Mouse (Mus musculus) layer of hippocampus, adult 9-11 months (tissue): Measurements from ENCODE around the gene Dqx1.
A peak's percentile ranks its signal among the peaks of the same experiment; 100 is the strongest.

Experiments
- DNase-seq: peaks from one replicate; pipeline ENCODE4 v3.0.0; 2022

The Dqx1 gene

DNA sequence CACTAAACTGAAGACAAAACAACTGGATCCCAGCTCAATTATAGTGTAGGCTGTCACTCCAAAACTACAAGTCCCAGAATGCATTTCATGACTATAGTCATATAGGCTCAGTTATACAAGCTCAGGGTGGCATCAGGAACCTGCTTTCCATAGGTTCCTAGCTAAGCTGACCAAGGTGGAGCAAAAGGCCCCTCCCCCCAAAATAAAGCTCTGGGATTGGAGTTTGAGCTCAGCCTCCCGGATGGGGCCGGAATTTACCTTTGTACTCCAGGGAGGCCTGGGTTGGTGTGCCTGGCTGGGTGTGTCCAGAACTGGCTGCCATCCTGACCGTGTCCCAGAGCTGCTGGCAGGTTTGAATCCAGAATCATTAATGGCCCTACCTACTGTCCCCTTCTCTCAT, at the start of gene Dqx1:
Dqx1 (plus strand) TSS at position 55 of the 400 bp plus-strand sequence.
- DNase-seq = peak; percentile 52

DNA sequence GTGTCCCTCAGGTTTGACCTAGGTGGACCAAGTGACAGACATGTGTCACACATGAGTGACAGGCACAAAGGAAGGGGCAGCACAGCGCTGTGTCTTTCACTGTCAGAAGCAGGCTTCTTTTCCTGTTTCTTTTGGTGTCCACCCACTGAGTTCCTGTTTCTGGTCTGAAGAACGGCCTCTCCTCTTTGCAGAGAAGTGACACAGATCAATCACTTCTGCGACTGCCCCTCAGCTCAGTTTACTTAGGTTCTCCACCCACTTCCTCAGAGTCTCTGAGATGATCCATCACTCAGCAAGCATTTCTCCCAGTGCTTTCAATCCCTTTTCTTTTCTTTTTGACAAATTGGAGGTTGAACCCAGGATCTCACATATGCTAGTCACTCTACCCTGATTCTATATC, 49.0 kb upstream of the Dqx1 start:
- DNase-seq = peak; percentile 21

DNA sequence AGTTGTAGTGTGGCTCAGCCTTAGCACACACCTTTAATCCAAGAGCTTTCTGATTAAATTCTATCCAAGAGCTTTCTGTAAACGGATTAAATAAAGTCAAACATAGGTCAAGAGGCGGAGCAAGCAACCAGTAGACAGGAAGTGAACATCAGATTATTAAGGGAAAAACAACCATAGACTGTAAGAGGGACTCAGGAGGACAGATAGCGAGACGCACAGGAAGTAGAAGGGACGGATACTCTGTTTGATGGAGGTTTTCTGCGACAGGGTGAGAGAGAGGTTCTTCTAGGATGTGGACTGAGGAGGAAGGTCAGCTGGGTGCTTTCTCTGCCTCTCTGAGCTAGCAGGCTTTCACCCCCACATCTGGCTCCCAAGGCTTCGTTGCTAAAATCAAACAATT, 47.6 kb upstream of the Dqx1 start:
- no peak for DNase-seq

DNA sequence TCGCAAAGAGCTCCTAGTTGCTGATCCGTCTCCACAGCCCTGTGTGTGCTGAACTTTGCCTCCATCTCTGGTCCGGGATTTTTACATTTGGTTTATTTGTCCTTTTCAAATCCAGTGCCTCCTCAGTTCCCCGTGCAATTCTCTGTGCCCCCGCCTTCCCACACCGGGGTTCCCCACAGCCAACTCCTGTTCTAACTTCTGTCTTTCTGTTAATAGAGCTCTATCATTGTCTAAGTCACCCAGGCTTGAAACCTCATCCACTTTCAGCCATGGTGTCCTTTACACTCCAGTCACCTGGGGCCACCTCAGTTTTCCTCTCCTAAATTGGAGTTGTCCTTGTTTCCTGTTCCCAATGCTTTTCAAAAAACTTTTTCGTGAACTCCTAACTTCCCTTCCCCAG, 46.4 kb upstream of the Dqx1 start:
- no peak for DNase-seq

DNA sequence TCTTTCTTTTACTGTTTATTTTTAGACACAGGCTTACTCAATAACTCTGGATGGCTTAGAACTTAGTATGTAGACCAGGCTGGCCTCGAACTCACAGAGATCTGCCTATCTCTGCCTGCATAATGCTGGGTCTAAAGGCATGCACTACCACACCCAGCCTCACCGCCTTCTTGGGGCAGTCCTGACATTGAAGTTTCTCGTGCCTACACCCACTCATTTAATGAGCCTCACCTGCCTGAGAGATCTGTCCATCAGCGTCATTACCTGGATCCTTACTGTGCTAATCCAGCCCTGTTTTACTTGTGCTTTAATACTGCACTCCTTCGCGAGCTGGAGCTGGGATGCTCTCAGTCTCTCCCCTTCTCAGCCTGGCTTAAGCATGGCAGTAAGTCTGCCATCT, 45.9 kb upstream of the Dqx1 start:
- DNase-seq = no peak

DNA sequence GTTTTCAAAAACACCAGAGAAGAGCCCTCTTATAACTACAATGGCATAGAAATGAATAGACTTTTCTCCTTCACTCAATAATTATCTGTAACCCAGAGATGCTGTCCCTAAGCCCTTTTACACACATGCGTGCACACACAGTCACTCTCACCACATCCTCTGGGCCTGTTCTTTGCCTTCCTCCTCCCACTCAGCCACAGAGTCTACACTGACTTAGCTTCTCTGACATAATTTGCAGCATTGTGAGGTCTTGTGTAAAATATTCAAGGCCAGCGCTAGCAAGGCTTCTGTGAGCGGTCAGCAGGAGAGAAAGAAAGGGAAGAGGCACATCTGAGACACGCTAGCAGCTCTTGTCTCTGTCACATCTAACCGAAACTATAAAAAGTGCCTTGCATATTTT, 44.2 kb upstream of the Dqx1 start:
- no peak for DNase-seq

DNA sequence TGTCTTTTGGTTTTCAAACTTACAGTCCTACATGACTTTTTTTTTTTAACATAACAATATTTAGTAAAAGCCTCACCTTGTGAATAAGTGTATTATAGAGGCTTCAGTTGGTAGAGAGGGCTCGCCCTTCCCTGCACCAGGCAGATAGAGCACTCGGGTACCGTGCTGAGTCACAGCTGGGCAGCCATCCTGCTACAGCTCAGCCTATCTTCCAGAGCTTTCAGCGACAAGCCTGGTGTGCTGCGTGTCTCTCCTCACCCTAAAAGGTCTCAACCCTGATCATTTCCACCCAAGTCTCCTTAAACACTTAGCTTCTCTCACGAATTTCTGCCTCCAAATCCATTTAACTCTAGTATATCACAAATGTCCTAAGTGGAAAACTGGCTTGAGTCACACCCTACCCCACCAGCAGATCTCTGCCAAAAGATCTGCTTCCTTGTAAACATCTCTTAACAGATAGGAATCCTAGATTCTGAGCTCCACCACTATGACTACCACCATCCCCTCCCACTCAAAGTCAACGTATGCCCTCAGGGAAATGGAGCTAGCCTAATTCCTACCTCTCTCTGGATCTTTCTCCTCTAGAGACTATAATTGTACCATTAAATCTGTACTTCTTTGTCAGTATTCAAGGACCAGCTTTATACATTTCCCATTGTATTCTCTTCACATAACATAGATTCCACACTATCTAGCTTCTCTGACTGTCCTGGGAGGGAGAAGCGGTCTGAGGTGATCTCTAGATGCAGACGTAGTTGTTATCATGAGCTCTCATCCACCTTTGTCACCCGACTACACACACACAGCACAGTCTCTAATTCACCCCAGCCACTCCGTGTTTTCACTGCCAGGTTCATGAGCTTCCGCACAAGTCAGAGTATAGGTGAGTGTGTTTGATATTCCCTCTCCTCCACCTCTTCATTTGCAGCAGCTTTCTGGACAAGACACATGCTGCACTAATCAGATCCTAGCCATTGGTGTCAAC, 42.9 kb upstream of the Dqx1 start:
- DNase-seq = no peak

DNA sequence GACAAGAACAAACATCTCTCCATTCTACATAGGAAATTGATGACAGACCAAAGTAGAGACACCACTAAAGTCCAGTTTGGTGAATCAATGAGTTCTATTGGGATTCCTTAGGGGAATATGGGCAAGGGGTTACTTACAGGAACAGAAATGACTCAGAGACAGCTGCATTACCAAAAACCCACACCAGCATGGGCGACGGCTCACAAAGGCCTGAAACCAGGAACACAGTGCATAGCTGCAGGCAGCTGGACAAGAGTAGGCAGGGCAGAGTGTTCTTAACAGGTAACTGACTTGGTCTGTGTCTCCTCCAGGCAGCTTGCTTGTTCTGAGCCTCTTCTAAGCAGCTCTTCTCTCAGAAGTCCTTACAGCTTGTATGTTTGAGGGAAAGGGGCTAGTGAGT, 41.9 kb upstream of the Dqx1 start:
- DNase-seq = no peak

DNA sequence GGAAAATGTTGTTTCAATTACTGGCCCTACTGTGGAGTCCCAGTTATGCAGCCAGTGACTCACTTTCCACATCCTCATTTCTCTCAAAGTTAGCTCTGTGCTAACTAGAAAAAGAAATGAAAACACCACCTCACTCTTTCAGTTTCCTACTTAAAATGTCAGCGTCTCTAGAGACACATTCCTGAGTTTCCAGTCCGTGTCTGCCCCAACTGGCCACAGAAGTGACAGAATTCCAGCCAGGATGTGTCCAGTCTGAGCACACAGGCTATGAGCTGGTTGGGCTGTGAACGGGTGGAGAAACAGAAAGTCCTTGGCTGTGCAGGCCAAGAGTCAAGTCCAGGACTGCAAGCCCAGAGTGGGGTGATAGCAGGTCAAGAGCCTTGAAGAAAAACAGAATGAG, 40.5 kb upstream of the Dqx1 start:
- no peak for DNase-seq

DNA sequence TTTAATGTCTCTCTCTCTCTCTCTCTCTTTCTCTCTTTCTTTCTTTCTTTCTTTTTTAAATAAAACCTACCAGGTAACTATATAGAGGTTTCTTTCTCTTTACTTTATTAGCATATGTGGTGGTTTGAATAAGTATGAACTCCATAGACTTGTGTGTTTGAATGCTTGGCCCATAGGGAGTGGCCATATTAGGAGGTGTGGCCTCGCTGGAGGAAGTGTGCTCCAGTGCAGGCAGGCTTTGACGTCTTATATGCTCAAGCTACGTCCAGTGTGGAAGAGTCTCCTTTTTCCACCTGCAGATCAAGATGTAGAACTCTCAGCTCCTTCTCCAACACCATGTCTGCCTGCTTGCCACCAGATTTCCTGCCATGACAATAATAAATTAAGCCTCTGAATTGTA, 38.6 kb upstream of the Dqx1 start:
- no peak for DNase-seq

DNA sequence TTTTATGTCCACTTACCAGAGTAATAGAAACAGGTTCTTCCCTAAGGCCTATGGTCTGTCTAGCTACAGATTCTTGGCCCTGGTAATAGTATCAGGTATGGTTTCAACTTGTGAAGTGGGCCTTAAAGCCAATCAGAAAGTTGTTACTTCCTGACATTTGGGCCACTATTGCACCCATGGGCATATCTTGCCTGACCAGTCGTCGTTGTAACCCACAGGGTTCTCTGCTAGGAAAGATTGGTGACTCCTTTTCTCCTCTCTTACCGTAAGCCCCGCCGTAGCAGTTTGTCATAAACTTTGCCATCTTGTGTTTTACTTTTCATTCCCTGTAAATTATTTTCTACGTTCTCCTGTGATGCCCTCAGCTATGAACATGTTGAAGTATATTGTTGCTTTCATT, 37.5 kb upstream of the Dqx1 start:
- DNase-seq = no peak

DNA sequence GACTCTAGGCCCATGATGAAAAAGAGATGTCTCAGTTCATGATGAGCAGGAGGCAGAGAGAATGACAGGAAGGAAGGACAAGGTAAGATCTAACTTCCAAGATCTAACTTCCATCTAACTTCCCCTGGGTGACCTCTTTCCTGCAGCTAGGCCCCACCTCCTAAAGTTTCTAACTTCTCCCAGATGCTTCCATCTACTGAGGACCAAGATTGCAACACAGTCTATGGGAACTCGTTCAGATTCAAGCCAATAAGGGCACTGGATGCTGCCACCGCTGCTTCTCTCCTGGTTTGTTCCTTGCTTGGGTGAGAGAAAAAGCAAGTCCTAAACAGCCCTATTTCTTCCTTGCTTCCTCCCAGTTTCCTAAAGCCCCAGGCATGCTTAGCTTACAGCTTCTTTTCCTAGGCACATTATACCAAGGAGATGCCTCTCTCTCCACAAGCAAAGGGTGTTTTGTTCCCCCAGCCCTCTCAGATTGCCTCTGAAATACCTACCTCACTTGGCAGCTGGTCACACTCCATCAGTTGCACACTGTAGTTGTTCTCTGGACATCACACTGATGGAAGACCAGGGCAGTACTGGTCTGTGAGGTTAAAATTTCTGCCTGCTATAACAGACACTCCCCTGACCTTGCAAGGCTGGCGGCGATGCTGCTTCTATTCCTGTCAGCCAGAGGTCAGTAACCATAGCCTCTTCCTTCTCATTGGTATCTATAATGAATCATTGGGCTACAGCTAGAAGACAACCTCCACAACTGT, 36.6 kb upstream of the Dqx1 start:
- DNase-seq = no peak

DNA sequence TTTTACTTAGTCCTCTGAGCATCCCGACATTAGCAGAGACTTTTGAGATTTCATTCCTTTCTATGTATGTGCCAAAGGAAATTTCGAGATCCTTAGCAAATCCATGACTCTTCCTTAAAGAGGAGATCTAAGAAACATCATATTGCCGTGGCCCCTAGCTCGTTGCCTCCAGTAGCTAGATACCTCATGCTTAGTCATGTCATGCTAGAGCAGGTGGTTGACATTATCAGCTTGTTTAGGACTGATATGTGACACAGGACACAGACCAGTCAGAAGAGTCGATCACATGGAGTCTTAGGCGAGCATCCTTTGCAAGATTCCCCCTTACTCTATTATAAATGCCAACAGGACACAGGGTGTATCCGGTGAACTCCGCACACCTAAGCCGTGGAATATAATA, 34.6 kb upstream of the Dqx1 start:
- DNase-seq = no peak

DNA sequence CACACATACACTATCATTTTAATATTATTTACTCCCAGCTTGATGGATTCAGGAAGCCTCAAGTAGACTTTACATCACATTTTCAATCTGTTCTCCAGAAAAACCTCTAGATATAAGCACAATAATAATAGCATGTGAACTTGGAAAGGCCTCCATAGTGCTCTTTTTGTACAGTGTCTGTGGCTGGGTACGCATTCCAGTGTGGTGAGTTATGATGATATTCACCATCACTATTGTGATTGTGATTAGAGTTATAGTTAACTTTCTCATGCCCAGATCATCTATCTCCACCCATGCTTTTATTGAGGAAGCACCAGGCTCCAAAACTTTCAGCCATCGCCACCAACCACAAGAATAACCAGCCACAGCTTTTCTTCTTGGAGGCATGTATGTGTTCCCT, 33.9 kb upstream of the Dqx1 start:
- no peak for DNase-seq

DNA sequence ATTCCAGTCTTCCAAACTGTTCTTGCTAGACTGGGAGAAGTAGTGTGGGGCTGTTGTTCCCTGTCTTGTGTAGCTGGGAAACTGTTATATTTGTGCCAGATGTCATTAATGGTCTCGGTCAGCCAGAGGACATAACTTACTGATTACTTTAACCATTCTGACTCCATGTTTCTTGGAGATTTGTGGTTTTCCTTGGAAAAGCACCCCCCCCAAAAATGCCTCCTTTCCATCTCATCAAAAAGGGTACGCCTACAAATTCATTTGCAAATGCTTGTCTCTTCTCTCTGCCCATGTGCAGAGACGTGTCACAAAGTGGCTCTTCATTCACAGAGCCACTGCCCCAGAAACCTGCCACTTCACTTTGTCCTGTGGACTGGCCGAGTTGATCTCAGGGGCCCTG, 33.2 kb upstream of the Dqx1 start:
- no peak for DNase-seq

DNA sequence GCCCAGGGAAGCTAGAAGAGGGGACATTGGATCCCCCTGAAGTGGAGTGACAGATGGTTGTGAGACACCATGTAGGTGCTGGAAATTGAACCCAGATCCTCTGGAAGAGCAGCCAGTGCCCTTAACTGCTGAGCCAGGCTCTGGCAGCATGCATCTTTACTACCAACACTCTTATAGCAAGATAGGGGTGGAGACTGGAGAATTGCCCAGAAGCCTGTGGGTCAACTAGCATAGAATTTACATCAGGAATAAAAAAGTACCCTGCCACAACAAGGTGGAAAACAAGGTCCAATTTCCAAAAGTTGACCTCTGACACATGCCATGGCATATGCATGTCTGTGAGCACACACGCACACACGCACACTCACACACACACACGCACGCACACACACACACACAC, 32.4 kb upstream of the Dqx1 start:
- DNase-seq = no peak

DNA sequence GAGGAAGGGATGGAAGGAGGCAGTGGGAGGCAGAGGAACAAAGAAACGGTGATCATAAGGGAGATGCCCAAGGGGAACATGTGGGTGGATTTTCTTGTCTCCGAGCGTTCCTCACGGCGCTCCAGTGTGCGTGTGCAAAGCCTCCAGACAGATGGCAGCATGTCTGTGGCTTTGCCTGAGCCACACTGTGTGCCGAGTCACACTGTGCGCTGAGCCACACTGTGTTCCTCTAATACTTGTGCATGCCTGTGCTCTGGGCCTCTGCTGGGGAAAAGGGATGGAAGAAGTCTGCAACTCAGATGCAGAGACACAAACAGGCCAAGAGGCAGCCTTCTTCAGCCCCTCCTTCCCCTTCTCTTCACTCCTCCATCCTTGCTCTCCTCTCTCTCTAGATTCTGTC, 30.4 kb upstream of the Dqx1 start:
- DNase-seq = no peak

DNA sequence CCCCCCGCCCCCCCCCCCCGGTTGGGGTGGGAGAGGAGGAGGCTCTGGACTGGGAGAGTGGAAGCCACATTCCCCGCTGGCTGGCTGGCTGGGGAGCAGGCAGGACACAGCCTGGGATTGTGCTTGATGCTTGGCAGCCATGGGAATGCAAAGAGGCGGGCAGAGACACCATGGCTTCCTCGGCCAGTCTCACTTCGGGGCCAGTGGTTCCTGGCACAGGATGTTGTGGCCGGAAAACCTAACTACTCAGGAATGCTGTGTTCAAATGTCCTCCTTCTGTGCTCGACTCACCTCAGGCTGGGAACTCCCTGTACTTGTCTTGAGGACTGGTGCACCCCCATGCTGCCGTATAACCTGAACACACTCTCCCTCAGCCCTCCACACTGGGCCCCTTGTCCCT, 29.9 kb upstream of the Dqx1 start:
- DNase-seq = no peak

DNA sequence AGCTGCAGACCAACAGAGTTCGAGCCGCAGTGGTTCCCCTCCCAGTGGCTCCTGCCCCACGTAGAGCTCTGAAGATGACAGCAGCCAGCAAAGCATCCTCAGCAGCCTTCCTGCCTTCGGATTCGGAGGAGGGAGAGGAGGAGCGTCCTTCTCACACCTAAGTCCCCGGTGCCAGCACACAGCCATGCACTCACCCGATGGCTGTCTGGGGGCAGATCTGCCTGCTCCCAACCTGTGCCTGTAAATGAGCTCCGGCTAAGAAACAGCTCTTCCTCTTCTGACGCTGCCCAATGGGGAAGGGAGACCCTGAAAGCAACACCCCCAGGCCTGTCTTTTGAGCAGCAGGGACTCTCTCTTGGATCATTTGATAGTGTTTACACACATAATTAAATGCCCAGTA, 27.9 kb upstream of the Dqx1 start:
- no peak for DNase-seq

DNA sequence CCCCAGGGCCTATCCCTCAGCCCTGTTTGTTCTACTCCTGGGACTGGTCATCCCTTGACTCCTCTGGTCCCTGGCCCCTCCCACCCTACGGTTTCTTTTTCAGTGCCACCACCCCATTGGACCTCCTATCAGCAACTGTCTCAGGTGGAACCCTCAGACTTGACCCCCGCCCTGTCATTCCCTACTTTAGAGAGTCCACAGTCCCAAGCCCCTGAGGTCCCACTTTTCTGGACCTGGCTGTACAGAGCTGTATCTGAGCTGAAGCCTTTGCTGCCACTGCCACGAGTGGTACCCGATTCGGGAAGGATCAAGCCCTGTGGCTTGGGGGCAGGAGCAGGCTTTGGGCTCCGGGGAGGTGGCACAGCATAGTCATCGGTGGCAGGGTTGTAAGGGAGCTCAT, 26.5 kb upstream of the Dqx1 start:
- no peak for DNase-seq

DNA sequence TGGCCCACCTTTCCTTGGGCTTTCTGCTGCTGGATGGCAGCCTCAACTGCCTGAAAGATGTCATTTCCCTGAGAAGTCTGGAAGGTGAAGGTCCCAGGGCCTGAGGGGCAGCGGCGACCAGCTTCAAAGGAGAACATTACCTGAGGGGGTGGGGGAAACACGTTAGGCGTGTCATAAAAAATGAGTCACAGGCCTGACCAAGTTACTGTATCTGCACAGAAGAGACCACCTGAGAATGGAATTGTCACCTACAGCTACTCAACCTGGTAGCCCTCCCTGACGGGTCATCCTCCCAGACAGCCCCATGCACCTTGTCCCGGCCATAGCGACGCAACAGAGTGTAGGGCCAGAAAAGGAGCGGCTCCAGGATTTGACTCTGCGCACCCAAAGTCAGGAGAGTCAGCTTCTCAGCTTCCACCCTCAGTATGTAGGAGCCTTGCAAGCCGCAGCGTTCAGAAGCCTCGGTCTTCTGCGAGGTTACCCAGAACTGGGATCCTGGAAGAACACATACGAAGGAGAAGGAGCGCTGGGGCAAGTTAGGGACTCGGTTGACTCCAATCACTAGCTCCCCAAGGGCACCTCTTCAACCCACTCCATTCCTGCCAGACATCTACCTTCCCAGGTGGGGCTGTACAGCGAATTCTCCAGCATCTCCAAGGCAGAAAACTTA, 25.6 kb upstream of the Dqx1 start:
- DNase-seq = no peak

DNA sequence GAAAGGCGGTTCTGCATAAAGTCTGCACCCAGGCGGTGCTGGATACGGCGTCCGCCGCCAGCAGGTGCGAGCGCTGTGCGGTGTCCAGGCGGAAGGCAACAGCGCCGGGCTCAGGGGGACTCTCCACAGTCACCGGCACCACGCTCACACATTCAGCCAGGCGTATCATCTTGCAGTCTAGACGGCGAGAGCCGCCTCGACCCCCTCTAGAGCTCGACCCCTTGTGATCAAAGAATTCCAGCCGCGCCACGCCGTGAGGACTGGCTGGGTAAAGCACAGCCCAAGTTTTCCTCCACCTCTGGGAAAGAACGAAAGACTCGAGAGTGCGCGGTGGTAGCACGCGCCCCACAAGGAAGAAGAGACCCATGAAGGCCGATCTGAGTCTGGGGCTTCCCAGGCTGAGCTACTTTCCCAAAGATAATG, 24.9 kb upstream of the Dqx1 start:
- DNase-seq = no peak
